Mouse (Mus musculus) T-cell, adult 66 days (primary cell): ENCODE data around the gene Myocos. TPM values are rescaled to one million over a fixed set of nuclear protein-coding genes. Genes with fewer than 3 reads are reported as not detected.

Experiments
- total RNA-seq, 2 experiments: library from RNA; stranded (reverse); gene quantifications; 3 replicates in 1 of 2; 4 replicates in 1 of 2; pipeline ENCODE4 v1.2.4; 2023

Myocos gene
- under 1 TPM in 1 of 2 experiments, not detected in 1; 0.77 TPM for total RNA-seq

GRCm38 (mm10) chr1:162658119-162658518 lies at the start of gene Myocos:
TSS of gene Myocos (minus strand) at chr1:162658219.

GRCm38 (mm10) chr1:162639051-162639750 lies 18.8 kb downstream of the Myocos start, which contains the start of gene Myoc:
TSS of gene Myoc (plus strand) at chr1:162639155.

Other genes starting within 250 kb of the Myocos start
- gene Dnm3, start 180.2 kb downstream of the Myocos start, total RNA-seq = under 1 TPM in 1 of 2 experiments, not detected in 1; 0.17 TPM
- 10 to 100 TPM; 15.6 to 16.2 TPM for gene Mettl13, start 109.7 kb downstream of the Myocos start, total RNA-seq
- 10 to 100 TPM; 63.4 to 65.2 TPM for gene Vamp4, start 87.7 kb downstream of the Myocos start, total RNA-seq
- gene Myoc, start 19.1 kb downstream of the Myocos start, total RNA-seq = not detected
- gene Prrc2c, start 82.3 kb upstream of the Myocos start, total RNA-seq = 100 to 1,000 TPM; 515 to 538 TPM
- gene Fmo4, start 155.8 kb upstream of the Myocos start, total RNA-seq = not detected
- not detected for gene Fmo1, start 208.4 kb upstream of the Myocos start, total RNA-seq
- gene Fmo2, start 240.5 kb upstream of the Myocos start, total RNA-seq = not detected